ENCODE assay signal across 28 mouse cellular contexts in the genomic region with DNA sequence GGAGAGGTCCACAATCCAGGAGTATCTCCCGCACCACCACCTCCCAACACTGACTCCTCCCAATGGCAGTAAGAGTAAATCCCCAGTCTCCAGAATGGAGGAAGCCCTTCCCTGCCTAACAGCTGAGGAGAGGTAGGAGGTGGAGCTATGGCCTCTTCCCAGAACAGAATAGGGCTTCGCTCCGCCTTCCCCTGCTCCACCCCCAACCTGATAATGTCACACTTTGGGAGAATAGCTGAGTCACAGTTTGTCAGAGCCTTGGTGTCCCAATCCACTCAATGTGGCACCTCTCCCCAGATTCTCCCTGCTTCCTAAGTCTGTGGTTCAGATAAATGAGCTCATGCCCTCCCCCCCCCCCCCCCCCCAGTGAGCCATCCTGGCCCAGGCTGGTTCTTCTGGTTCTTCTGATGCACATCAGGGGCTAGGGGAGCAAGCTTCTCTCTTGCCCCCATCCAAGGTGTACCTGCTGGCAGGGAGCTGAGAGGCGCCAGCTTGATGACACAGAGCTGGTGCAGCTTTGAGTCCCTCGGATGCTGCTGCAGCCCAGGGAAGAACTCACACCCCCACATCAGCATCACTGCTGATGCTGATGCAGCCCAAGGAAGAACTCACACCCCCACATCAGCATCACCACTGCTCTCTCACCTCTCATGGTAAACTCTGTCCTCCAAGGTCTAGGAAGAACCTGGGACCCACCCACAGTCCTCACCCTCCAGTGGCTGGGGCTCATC. TPM values are rescaled to one million over a fixed set of nuclear protein-coding genes. Genes with fewer than 3 reads are reported as not detected.
A peak's percentile ranks its signal among the peaks of the same experiment; 100 is the strongest.
DNase-seq lines count a peak whose midpoint lies in the region; ATAC-seq and TF ChIP-seq lines count a peak whose summit lies in the region.
"Had no signal": no experiment of that assay in that cellular context is flagged by ENCODE, and none has a peak within 500 bp of the region (broad histone marks: within the 10 kb centered on the region; RNA-seq: fewer than 3 reads in every experiment).

No protein-coding gene starts in this region.

- no peak overlapping the region for H3K4me3 ChIP-seq in midbrain, embryonic 11.5 days (ENCODE audit: low read depth, low read length)
- H3K4me3 ChIP-seq in midbrain, embryonic 14.5 days (replicated peaks; ENCODE audit: low read depth, low read length), result no peak overlapping the region
- no peak overlapping the region for H3K4me3 ChIP-seq in ES-E14 (ENCODE audit: insufficient read depth in 1 of 2, low read depth in 1 of 2, low read length in 2 of 2, poor library complexity in 1 of 2, severe bottlenecking in 1 of 2)
- H3K4me3 ChIP-seq in liver, embryonic 12.5 days, result no peak overlapping the region
- H3K4me3 ChIP-seq: embryonic facial prominence, embryonic 12.5 days; heart, embryonic 13.5 days; hindbrain, embryonic 15.5 days; layer of hippocampus, adult 2 months; left cerebral cortex, adult 2 months; limb, embryonic 12.5 days; midbrain, embryonic 13.5 days; myocyte had no signal

- H3K9ac ChIP-seq in midbrain, embryonic 11.5 days (ENCODE audit: low read length), result no peak overlapping the region
- H3K9ac ChIP-seq in midbrain, embryonic 14.5 days (replicated peaks; ENCODE audit: low read length), result no peak overlapping the region
- no peak overlapping the region for H3K9ac ChIP-seq in ES-E14 (ENCODE audit: insufficient read depth, low read depth, low read length, poor library complexity, severe bottlenecking)
- no peak overlapping the region for H3K9ac ChIP-seq in liver, embryonic 12.5 days
- H3K9ac ChIP-seq: embryonic facial prominence, embryonic 12.5 days; heart, embryonic 13.5 days; hindbrain, embryonic 15.5 days; limb, embryonic 12.5 days; midbrain, embryonic 13.5 days had no signal

- peak; percentile 31 for DNase-seq in midbrain, embryonic 11.5 days (ENCODE audit: low spot score, missing footprints)
- no peak for DNase-seq in midbrain, embryonic 14.5 days
- DNase-seq in ES-E14 (ENCODE audit: low read depth, low spot score) (no peak), adipocyte (ENCODE audit: low spot score) (no peak)
- no peak for DNase-seq in adrenal gland, adult 2 months
- DNase-seq in spleen, postnatal 14 days (ENCODE audit: low spot score in 2 of 2), result no peak
- DNase-seq: cerebellum, adult 18-20 months; gastrocnemius, postnatal 25 days; heart, postnatal 36 days; kidney, adult 11 months; lung, adult 2 months; lung, postnatal 4 days had no signal

- H3K4me2 ChIP-seq in midbrain, embryonic 11.5 days, result no peak overlapping the region
- no peak overlapping the region for H3K4me2 ChIP-seq in midbrain, embryonic 14.5 days (ENCODE audit: low read length)
- H3K4me2 ChIP-seq in liver, embryonic 12.5 days, result no peak overlapping the region
- H3K4me2 ChIP-seq: embryonic facial prominence, embryonic 12.5 days; heart, embryonic 13.5 days; hindbrain, embryonic 15.5 days; limb, embryonic 12.5 days; midbrain, embryonic 13.5 days had no signal

- H3K36me3 ChIP-seq in midbrain, embryonic 11.5 days (ENCODE audit: control insufficient read depth, insufficient read depth, low read length), result no peaks in the 10 kb centered on the region
- H3K36me3 ChIP-seq in midbrain, embryonic 14.5 days (ENCODE audit: control insufficient read depth, insufficient read depth, low read length), result no peaks in the 10 kb centered on the region
- no peaks in the 10 kb centered on the region for H3K36me3 ChIP-seq in ES-E14 (ENCODE audit: control insufficient read depth, insufficient read depth, low read length, poor library complexity, severe bottlenecking)
- H3K36me3 ChIP-seq in liver, embryonic 12.5 days, result no peaks in the 10 kb centered on the region
- H3K36me3 ChIP-seq: embryonic facial prominence, embryonic 12.5 days; heart, embryonic 13.5 days; hindbrain, embryonic 15.5 days; limb, embryonic 12.5 days; midbrain, embryonic 13.5 days had no signal

- no peak overlapping the region for H3K27ac ChIP-seq in midbrain, embryonic 11.5 days (ENCODE audit: low read depth, low read length)
- H3K27ac ChIP-seq in midbrain, embryonic 14.5 days (replicated peaks; ENCODE audit: low read depth, low read length), result no peak overlapping the region
- H3K27ac ChIP-seq in ES-E14 (ENCODE audit: insufficient read depth, low read depth, low read length, poor library complexity, severe bottlenecking), result no peak overlapping the region
- no peak overlapping the region for H3K27ac ChIP-seq in liver, embryonic 12.5 days
- H3K27ac ChIP-seq: embryonic facial prominence, embryonic 12.5 days; heart, embryonic 13.5 days; hindbrain, embryonic 15.5 days; kidney, postnatal 0 days; layer of hippocampus, adult 2 months; left cerebral cortex, adult 2 months; limb, embryonic 12.5 days; midbrain, embryonic 13.5 days had no signal

- WGBS in midbrain, embryonic 11.5 days, result 71% methylated on average over 5 of the region's 5 CpGs
- whole genome bisulfite sequencing in midbrain, embryonic 14.5 days, result 68% methylated on average over 5 of the region's 5 CpGs
- 44% methylated on average over 5 of the region's 5 CpGs for WGBS in liver, embryonic 12.5 days (ENCODE audit: insufficient replicate concordance)

- in situ Hi-C loops in ES-E14 (cut with MboI; ENCODE audit: low sequenced_read_pairs in 2 of 2, unreplicated experiment in 2 of 2), result no loop called here

- no peaks in the 10 kb centered on the region for H3K9me3 ChIP-seq in midbrain, embryonic 11.5 days (ENCODE audit: control insufficient read depth, low read length)
- H3K9me3 ChIP-seq in midbrain, embryonic 14.5 days (ENCODE audit: control insufficient read depth, low read length), result no peaks in the 10 kb centered on the region
- H3K9me3 ChIP-seq in ES-E14 (ENCODE audit: control insufficient read depth, insufficient read depth, low read depth, low read length), result no peaks in the 10 kb centered on the region
- H3K9me3 ChIP-seq in liver, embryonic 12.5 days (replicated peaks), result no peaks in the 10 kb centered on the region
- H3K9me3 ChIP-seq: embryonic facial prominence, embryonic 12.5 days; heart, embryonic 13.5 days; hindbrain, embryonic 15.5 days; limb, embryonic 12.5 days; midbrain, embryonic 13.5 days had no signal

- no peaks in the 10 kb centered on the region; the same call in 1 of the 2 replicates for H3K4me1 ChIP-seq in midbrain, embryonic 11.5 days (ENCODE audit: control insufficient read depth, insufficient read depth, low read length)
- no peaks in the 10 kb centered on the region for H3K4me1 ChIP-seq in midbrain, embryonic 14.5 days (ENCODE audit: control insufficient read depth, insufficient read depth, low read length)
- peaks cover 2 to 15% of the 10 kb centered on the region in 2 experiments; a peak in 2 of 4 replicates for H3K4me1 ChIP-seq in ES-E14 (ENCODE audit: control insufficient read depth in 2 of 2, insufficient read depth in 2 of 2, low read length in 2 of 2, poor library complexity in 1 of 2)
- H3K4me1 ChIP-seq in liver, embryonic 12.5 days, result no peaks in the 10 kb centered on the region
- H3K4me1 ChIP-seq: embryonic facial prominence, embryonic 12.5 days; heart, embryonic 13.5 days; hindbrain, embryonic 15.5 days; limb, embryonic 12.5 days had no signal

- no peak for ATAC-seq in midbrain, embryonic 11.5 days (ENCODE audit: low FRiP score)
- no peak for ATAC-seq in midbrain, embryonic 14.5 days (ENCODE audit: low FRiP score, low TSS enrichment)
- ATAC-seq in liver, embryonic 12.5 days, result peak; percentile 51; the same call in 1 of the 2 replicates
- ATAC-seq: midbrain, embryonic 13.5 days had no signal

- H3K27me3 ChIP-seq in midbrain, embryonic 11.5 days (ENCODE audit: control insufficient read depth, insufficient read depth, low read length), result no peaks in the 10 kb centered on the region
- no peaks in the 10 kb centered on the region for H3K27me3 ChIP-seq in midbrain, embryonic 14.5 days (ENCODE audit: control insufficient read depth, insufficient read depth, low read length)
- H3K27me3 ChIP-seq in liver, embryonic 12.5 days (replicated peaks), result no peaks in the 10 kb centered on the region
- H3K27me3 ChIP-seq: embryonic facial prominence, embryonic 12.5 days; hindbrain, embryonic 15.5 days; limb, embryonic 12.5 days; midbrain, embryonic 13.5 days had no signal

TF ChIP-seq in ES-E14, 5 proteins besides CTCF, POLR2A, EP300 and RAD21:
- no peak for TF ChIP-seq HCFC1 (IDR thresholded peaks at IDR 0.05; ENCODE audit: borderline replicate concordance, insufficient read depth, low read length)
- no peak for TF ChIP-seq ZC3H11A (IDR thresholded peaks at IDR 0.05; ENCODE audit: borderline replicate concordance, low read depth, low read length)
- TF ChIP-seq CHD2 (IDR thresholded peaks at IDR 0.05; ENCODE audit: low read depth, low read length), result no peak
- peak; percentile 82 for TF ChIP-seq MAFK (IDR thresholded peaks at IDR 0.05; ENCODE audit: insufficient read depth, low read depth, low read length)

RNA-seq across cellular contexts. Expression of a gene that starts 5.8 kb away (rescaled TPM):
- not detected in 2 replicates for polyA plus RNA-seq in midbrain, embryonic 11.5 days (2014; fragmentation: Nextera tagmentation; extraction: Ambion mirVana)
- polyA plus RNA-seq in midbrain, embryonic 14.5 days (2014; fragmentation: Nextera tagmentation; extraction: Ambion mirVana), result not detected in 2 replicates
- total RNA-seq in ES-E14 (2012; rRNA removed), result 0.31 and 0.69 TPM in 2 replicates
- not detected in 2 replicates for polyA plus RNA-seq in liver, embryonic 12.5 days (2016; fragmentation: Nextera tagmentation; extraction: Ambion mirVana)
- not detected for total RNA-seq in adrenal gland, adult 2 months (2021)
- not detected in 2 replicates for polyA plus RNA-seq in adrenal gland, adult 2 months (2012; rRNA removed)
- total RNA-seq: adrenal gland, adult 18-20 months; gastrocnemius, postnatal 25 days; heart, postnatal 36 days; layer of hippocampus, adult 2 months; left cerebral cortex, adult 2 months; neutrophil, adult 5-6 weeks had no signal
- polyA plus RNA-seq: cortical plate, adult 2 months; embryonic facial prominence, embryonic 12.5 days; frontal cortex, adult 2 months; heart, embryonic 13.5 days; hindbrain, embryonic 15.5 days; kidney, postnatal 0 days; limb, embryonic 12.5 days; midbrain, embryonic 13.5 days had no signal

RNA-seq across cellular contexts. Expression of a gene that starts 6.3 kb away (rescaled TPM):
- polyA plus RNA-seq in midbrain, embryonic 11.5 days (2014; fragmentation: Nextera tagmentation; extraction: Ambion mirVana), result 0.21 TPM in 1 of 2 replicates, not detected in the other
- not detected in 2 replicates for polyA plus RNA-seq in midbrain, embryonic 14.5 days (2014; fragmentation: Nextera tagmentation; extraction: Ambion mirVana)
- 3.2 and 8.5 TPM in 2 replicates for total RNA-seq in ES-E14 (2012; rRNA removed)
- 0.27 and 0.30 TPM in 2 replicates for polyA plus RNA-seq in liver, embryonic 12.5 days (2016; fragmentation: Nextera tagmentation; extraction: Ambion mirVana)
- not detected for total RNA-seq in adrenal gland, adult 2 months (2021)
- not detected in 2 replicates for polyA plus RNA-seq in adrenal gland, adult 2 months (2012; rRNA removed)
- total RNA-seq: adrenal gland, adult 18-20 months; gastrocnemius, postnatal 25 days; heart, postnatal 36 days; layer of hippocampus, adult 2 months; left cerebral cortex, adult 2 months; neutrophil, adult 5-6 weeks had no signal
- polyA plus RNA-seq: midbrain, embryonic 13.5 days; myocyte had no signal

RNA-seq across cellular contexts. Expression of a gene that starts 15.1 kb away (rescaled TPM):
- polyA plus RNA-seq in midbrain, embryonic 11.5 days (2014; fragmentation: Nextera tagmentation; extraction: Ambion mirVana), result not detected in 2 replicates
- polyA plus RNA-seq in midbrain, embryonic 14.5 days (2014; fragmentation: Nextera tagmentation; extraction: Ambion mirVana), result not detected in 2 replicates
- total RNA-seq in ES-E14 (2012; rRNA removed), result 21.7 and 42.5 TPM in 2 replicates
- polyA plus RNA-seq in liver, embryonic 12.5 days (2016; fragmentation: Nextera tagmentation; extraction: Ambion mirVana), result not detected in 2 replicates
- total RNA-seq in adrenal gland, adult 2 months (2021), result not detected
- polyA plus RNA-seq in adrenal gland, adult 2 months (2012; rRNA removed), result 0.12 TPM in 1 of 2 replicates, not detected in the other
- total RNA-seq: adrenal gland, adult 18-20 months; CH12.LX; gastrocnemius, postnatal 25 days; heart, postnatal 36 days; layer of hippocampus, adult 2 months; left cerebral cortex, adult 2 months; neutrophil, adult 5-6 weeks had no signal
- polyA plus RNA-seq: cortical plate, adult 2 months; embryonic facial prominence, embryonic 12.5 days; heart, embryonic 13.5 days; hindbrain, embryonic 15.5 days; kidney, postnatal 0 days; limb, embryonic 12.5 days; lung, adult 2 months; midbrain, embryonic 13.5 days; myocyte; stomach, embryonic 14.5 days had no signal

RNA-seq across cellular contexts. Expression of a gene that starts 47.2 kb away (rescaled TPM):
- 1.2 and 1.5 TPM in 2 replicates for polyA plus RNA-seq in midbrain, embryonic 11.5 days (2014; fragmentation: Nextera tagmentation; extraction: Ambion mirVana)
- not detected in 2 replicates for polyA plus RNA-seq in midbrain, embryonic 14.5 days (2014; fragmentation: Nextera tagmentation; extraction: Ambion mirVana)
- total RNA-seq in ES-E14 (2012; rRNA removed), result 2.1 and 2.3 TPM in 2 replicates
- polyA plus RNA-seq in liver, embryonic 12.5 days (2016; fragmentation: Nextera tagmentation; extraction: Ambion mirVana), result 1.1 and 1.7 TPM in 2 replicates
- total RNA-seq in adrenal gland, adult 2 months (2021), result under 1 TPM in 1 of 2 experiments, not detected in 1; 0.52 TPM
- 0.12 and 0.13 TPM in 2 replicates for polyA plus RNA-seq in adrenal gland, adult 2 months (2012; rRNA removed)
- total RNA-seq: CH12.LX; gastrocnemius, postnatal 25 days; layer of hippocampus, adult 2 months; left cerebral cortex, adult 2 months; neutrophil, adult 5-6 weeks had no signal
- polyA plus RNA-seq: cortical plate, adult 2 months had no signal
